Comparison of ENCODE assay signal across 29 mouse cellular contexts in the genomic region with DNA sequence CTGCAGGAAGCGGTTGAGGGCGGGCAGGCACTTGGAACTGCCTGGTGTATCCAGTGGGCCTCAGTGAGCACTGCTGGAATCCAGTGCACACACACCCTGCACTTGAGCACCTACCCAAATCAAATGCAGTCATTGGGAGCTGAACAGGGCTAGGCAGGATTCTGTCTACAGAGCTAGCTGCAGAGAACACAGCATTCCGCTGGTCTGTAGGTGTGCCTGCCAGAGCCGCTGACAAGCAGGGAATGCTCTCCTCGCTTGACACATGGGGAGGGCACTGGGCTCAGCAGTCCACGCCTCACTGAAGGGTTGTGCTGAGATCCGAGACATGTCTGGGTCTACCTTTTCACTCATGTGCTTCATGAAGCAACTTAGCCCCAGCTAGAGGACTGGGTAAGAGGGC. TPM values are rescaled to one million over a fixed set of nuclear protein-coding genes. Genes with fewer than 3 reads are reported as not detected.
A peak's percentile ranks its signal among the peaks of the same experiment; 100 is the strongest.
DNase-seq lines count a peak whose midpoint lies in the region; ATAC-seq and TF ChIP-seq lines count a peak whose summit lies in the region.
"Had no signal": no experiment of that assay in that cellular context is flagged by ENCODE, and none has a peak within 500 bp of the region (broad histone marks: within the 10 kb centered on the region; RNA-seq: fewer than 3 reads in every experiment).

No protein-coding gene starts in this region.

- H3K27ac ChIP-seq in layer of hippocampus, adult 2 months: peak overlapping the region; percentile 10; the same call in 1 of the 2 replicates
- no peak overlapping the region; the same call in 1 of the 2 replicates for H3K27ac ChIP-seq in heart, embryonic 11.5 days (ENCODE audit: low read depth, low read length)
- no peak overlapping the region; the same call in 1 of the 2 replicates for H3K27ac ChIP-seq in heart, postnatal 0 days (ENCODE audit: low read depth)
- H3K27ac ChIP-seq: embryonic facial prominence, embryonic 12.5 days; forebrain, embryonic 12.5 days; gastrocnemius, adult 2 months; hindbrain, embryonic 12.5 days; limb, embryonic 15.5 days; liver, embryonic 14.5 days; macrophage; midbrain, embryonic 10.5 days; neural tube, embryonic 15.5 days; stomach, postnatal 0 days had no signal

- H3K4me3 ChIP-seq in layer of hippocampus, adult 2 months: no peak overlapping the region
- H3K4me3 ChIP-seq in heart, embryonic 11.5 days (ENCODE audit: low read depth, low read length): no peak overlapping the region
- no peak overlapping the region for H3K4me3 ChIP-seq in heart, postnatal 0 days (ENCODE audit: low read depth, low read length)
- H3K4me3 ChIP-seq: embryonic facial prominence, embryonic 12.5 days; forebrain, embryonic 12.5 days; gastrocnemius, adult 2 months; hindbrain, embryonic 12.5 days; limb, embryonic 15.5 days; midbrain, embryonic 10.5 days; neural tube, embryonic 15.5 days had no signal

- no peak for DNase-seq in layer of hippocampus, adult 2 months (ENCODE audit: low spot score in 2 of 2)
- no peak for DNase-seq in layer of hippocampus, postnatal 14 days (ENCODE audit: low spot score in 2 of 2)
- DNase-seq in heart, adult 8-10 months (ENCODE audit: low spot score): peak; percentile 13
- peak; percentile 62 for DNase-seq in heart, postnatal 0 days (ENCODE audit: low spot score)
- DNase-seq in Muller cell, postnatal 12 days (ENCODE audit: inconsistent ontology term): no peak
- no peak for DNase-seq in cerebellum, adult 9-11 months
- DNase-seq in left cerebral cortex, adult 18-20 months (ENCODE audit: low spot score in 2 of 2): no peak
- DNase-seq: adrenal gland, adult 8-10 months; B cell, adult 2 months; cerebellum, adult 18-20 months; cerebellum, postnatal 25 days; gastrocnemius, adult 2 months; kidney, adult 11 months; kidney, postnatal 4 days; layer of hippocampus, adult 9-11 months; left cerebral cortex, postnatal 4 days had no signal

- H3K4me1 ChIP-seq in heart, embryonic 11.5 days (ENCODE audit: control insufficient read depth, insufficient read depth, low read length): peaks cover 1% of the 10 kb centered on the region; the same call in 1 of the 2 replicates
- 0 out of 2 replicates have a peak, but pooled peaks cover under 1% of the 10 kb centered on the region for H3K4me1 ChIP-seq in heart, postnatal 0 days (ENCODE audit: control insufficient read depth, insufficient read depth)
- H3K4me1 ChIP-seq: embryonic facial prominence, embryonic 12.5 days; forebrain, embryonic 12.5 days; hindbrain, embryonic 12.5 days; limb, embryonic 15.5 days; midbrain, embryonic 10.5 days; neural tube, embryonic 15.5 days had no signal

- peaks cover 24% of the 10 kb centered on the region for H3K36me3 ChIP-seq in heart, embryonic 11.5 days (ENCODE audit: control insufficient read depth, insufficient read depth, low read length)
- H3K36me3 ChIP-seq in heart, postnatal 0 days (replicated peaks; ENCODE audit: control insufficient read depth, insufficient read depth, low read length): peaks cover 78% of the 10 kb centered on the region
- H3K36me3 ChIP-seq: G1E had no signal

- WGBS in heart, embryonic 11.5 days (ENCODE audit: insufficient replicate concordance): 65% methylated on average over 7 of the region's 7 CpGs
- WGBS in heart, postnatal 0 days: 49% methylated on average over 7 of the region's 7 CpGs

- no peak for TF ChIP-seq CTCF in layer of hippocampus, adult 2 months (conservative IDR thresholded peaks at IDR 0.05)
- TF ChIP-seq CTCF in heart, postnatal 0 days (IDR thresholded peaks at IDR 0.05; ENCODE audit: low read depth): no peak

- no peak overlapping the region for H3K9ac ChIP-seq in heart, embryonic 11.5 days (ENCODE audit: low read depth, low read length)
- no peak overlapping the region for H3K9ac ChIP-seq in heart, postnatal 0 days (replicated peaks; ENCODE audit: low read depth, low read length)
- H3K9ac ChIP-seq: embryonic facial prominence, embryonic 12.5 days; forebrain, embryonic 12.5 days; hindbrain, embryonic 12.5 days; limb, embryonic 15.5 days; liver, embryonic 14.5 days; neural tube, embryonic 15.5 days had no signal

- ATAC-seq in heart, embryonic 11.5 days (replicated peaks; ENCODE audit: insufficient number of reproducible peaks, low FRiP score, low TSS enrichment): peak; percentile 66
- peak; percentile 89 for ATAC-seq in heart, postnatal 0 days (ENCODE audit: insufficient read depth, low read depth)
- ATAC-seq: midbrain, embryonic 16.5 days had no signal

- H3K27me3 ChIP-seq in heart, embryonic 11.5 days (ENCODE audit: control insufficient read depth, insufficient read depth, low read length): no peaks in the 10 kb centered on the region
- no peaks in the 10 kb centered on the region for H3K27me3 ChIP-seq in heart, postnatal 0 days (ENCODE audit: control insufficient read depth, insufficient read depth, low read length)
- H3K27me3 ChIP-seq: CH12.LX; embryonic facial prominence, embryonic 12.5 days; forebrain, embryonic 12.5 days; hindbrain, embryonic 12.5 days; limb, embryonic 15.5 days; neural tube, embryonic 15.5 days had no signal

- no peak for TF ChIP-seq EP300 in heart, postnatal 0 days (IDR thresholded peaks at IDR 0.05; ENCODE audit: low read depth)

- no peaks in the 10 kb centered on the region for H3K9me3 ChIP-seq in heart, embryonic 11.5 days (replicated peaks; ENCODE audit: control insufficient read depth, low read length)
- H3K9me3 ChIP-seq in heart, postnatal 0 days (replicated peaks; ENCODE audit: control insufficient read depth, low read length): no peaks in the 10 kb centered on the region
- H3K9me3 ChIP-seq: embryonic facial prominence, embryonic 12.5 days; forebrain, embryonic 12.5 days; hindbrain, embryonic 12.5 days; limb, embryonic 15.5 days; midbrain, embryonic 10.5 days; neural tube, embryonic 15.5 days had no signal

- H3K4me2 ChIP-seq in heart, embryonic 11.5 days: no peak overlapping the region
- no peak overlapping the region for H3K4me2 ChIP-seq in heart, postnatal 0 days (ENCODE audit: low read depth, low read length)
- H3K4me2 ChIP-seq: embryonic facial prominence, embryonic 12.5 days; forebrain, embryonic 12.5 days; hindbrain, embryonic 12.5 days; limb, embryonic 15.5 days; neural tube, embryonic 15.5 days had no signal

RNA-seq across cellular contexts. Expression of gene Otulinl, which starts 58.7 kb away (rescaled TPM):
- total RNA-seq in layer of hippocampus, adult 2 months (2021): 10 to 100 TPM; 27.6 to 31.8 TPM
- total RNA-seq in layer of hippocampus, postnatal 14 days (2021): 10 to 100 TPM; 31.1 to 32.0 TPM
- 1 to 10 TPM in 2 of 4 experiments, under 1 TPM in 2; 0.79 to 2.2 (median 1.1) TPM for total RNA-seq in heart, adult 8-10 months (2022)
- 3.5 and 5.4 TPM in 2 replicates for polyA plus RNA-seq in heart, embryonic 11.5 days (2014; fragmentation: Nextera tagmentation; extraction: Ambion mirVana)
- total RNA-seq in heart, postnatal 0 days (2014; rRNA removed; ENCODE audit: low replicate concordance): 0.39 and 15.3 TPM in 2 replicates
- polyA plus RNA-seq in heart, postnatal 0 days (2015; fragmentation: Nextera tagmentation; extraction: Ambion mirVana): 2.3 and 3.2 TPM in 2 replicates
- 10 to 100 TPM; 25.1 to 27.8 TPM for total RNA-seq in left cerebral cortex, adult 18-20 months (2021)
- total RNA-seq: G1E had no signal
- polyA plus RNA-seq: G1E had no signal

Comparison
In these comparisons a context has a peak if more than half of its experiments do, and no peak if none do; other contexts are left out.
1. DNase-seq: peak in heart, adult 8-10 months (single experiment) and heart, postnatal 0 days (single experiment); none in layer of hippocampus, adult 2 months (0 of 2), layer of hippocampus, postnatal 14 days (0 of 2), Muller cell, postnatal 12 days (single experiment), cerebellum, adult 9-11 months (single experiment) and left cerebral cortex, adult 18-20 months (0 of 2).